Mouse (Mus musculus): Measurements from ENCODE around the gene Taar7a. TPM values are rescaled to one million over a fixed set of nuclear protein-coding genes. Genes with fewer than 3 reads are reported as not detected.

Gene Taar7a
- polyA plus RNA-seq, 1 experiment from 2014 or later, result not detected

Other genes with a start within 250 kb of the Taar7a start
- gene Rps12, start 206.2 kb downstream of the Taar7a start, polyA plus RNA-seq (2015; fragmentation: Nextera tagmentation; extraction: Ambion mirVana), result 96.4 and 125 TPM in 2 replicates
- 18.1 and 21.1 TPM in 2 replicates for gene Slc18b1, start 196.5 kb downstream of the Taar7a start, polyA plus RNA-seq (2015; fragmentation: Nextera tagmentation; extraction: Ambion mirVana)
- not detected in 2 replicates for gene Vnn3, start 142.0 kb downstream of the Taar7a start, polyA plus RNA-seq (2015; fragmentation: Nextera tagmentation; extraction: Ambion mirVana)
- gene Vnn1, start 98.8 kb downstream of the Taar7a start, polyA plus RNA-seq (2015; fragmentation: Nextera tagmentation; extraction: Ambion mirVana), result 0.32 and 0.61 TPM in 2 replicates
- not detected in 2 replicates for gene Taar1, start 73.1 kb downstream of the Taar7a start, polyA plus RNA-seq (2015; fragmentation: Nextera tagmentation; extraction: Ambion mirVana)
- gene Taar2, start 54.9 kb downstream of the Taar7a start, polyA plus RNA-seq (2015; fragmentation: Nextera tagmentation; extraction: Ambion mirVana), result not detected in 2 replicates
- not detected in 2 replicates for gene Taar3, start 43.9 kb downstream of the Taar7a start, polyA plus RNA-seq (2015; fragmentation: Nextera tagmentation; extraction: Ambion mirVana)
- gene Taar4, start 33.0 kb downstream of the Taar7a start, polyA plus RNA-seq (2015; fragmentation: Nextera tagmentation; extraction: Ambion mirVana), result not detected in 2 replicates
- gene Taar5, start 22.8 kb downstream of the Taar7a start, polyA plus RNA-seq (2015; fragmentation: Nextera tagmentation; extraction: Ambion mirVana), result 0.18 TPM in 1 of 2 replicates, not detected in the other
- gene Taar6, start 7.8 kb downstream of the Taar7a start, polyA plus RNA-seq (2015; fragmentation: Nextera tagmentation; extraction: Ambion mirVana), result not detected in 2 replicates
- gene Taar7b, start 6.5 kb upstream of the Taar7a start, polyA plus RNA-seq (2015; fragmentation: Nextera tagmentation; extraction: Ambion mirVana), result not detected in 2 replicates
- gene Taar7d, start 33.7 kb upstream of the Taar7a start, polyA plus RNA-seq (2015; fragmentation: Nextera tagmentation; extraction: Ambion mirVana), result not detected in 2 replicates
- gene Taar7e, start 44.1 kb upstream of the Taar7a start, polyA plus RNA-seq (2015; fragmentation: Nextera tagmentation; extraction: Ambion mirVana), result not detected in 2 replicates
- gene Taar7f, start 56.0 kb upstream of the Taar7a start, polyA plus RNA-seq (2015; fragmentation: Nextera tagmentation; extraction: Ambion mirVana), result not detected in 2 replicates
- gene Taar8a, start 83.0 kb upstream of the Taar7a start, polyA plus RNA-seq (2015; fragmentation: Nextera tagmentation; extraction: Ambion mirVana), result not detected in 2 replicates
- gene Taar8b, start 98.8 kb upstream of the Taar7a start, polyA plus RNA-seq (2015; fragmentation: Nextera tagmentation; extraction: Ambion mirVana), result not detected in 2 replicates
- gene Taar8c, start 108.4 kb upstream of the Taar7a start, polyA plus RNA-seq (2015; fragmentation: Nextera tagmentation; extraction: Ambion mirVana), result not detected in 2 replicates
- not detected in 2 replicates for gene Taar9, start 116.1 kb upstream of the Taar7a start, polyA plus RNA-seq (2015; fragmentation: Nextera tagmentation; extraction: Ambion mirVana)
- 280 and 309 TPM in 2 replicates for gene Stx7, start 155.8 kb upstream of the Taar7a start, polyA plus RNA-seq (2015; fragmentation: Nextera tagmentation; extraction: Ambion mirVana)
- 8.6 and 9.0 TPM in 2 replicates for gene Moxd1, start 230.0 kb upstream of the Taar7a start, polyA plus RNA-seq (2015; fragmentation: Nextera tagmentation; extraction: Ambion mirVana)

Measured in neural tube, embryonic 15.5 days (tissue).